Mouse (Mus musculus) lung, adult 2 months (tissue): ENCODE results near the gene Taar6.

ENCODE experiments used
- CTCF ChIP-seq: fragments of 200-500 bp; IDR thresholded peaks from 2 replicates; pipeline ENCODE4 v1.5.1; 2011; ENCODE audit warnings: mild to moderate bottlenecking, low read length, control low read depth; ENCODE audit not compliant: insufficient read depth
- POLR2A ChIP-seq: fragments of 200-500 bp; IDR thresholded peaks from 2 replicates; pipeline ENCODE4 v1.6.1; 2011; ENCODE audit warnings: low read depth, mild to moderate bottlenecking, control low read depth, low read length, borderline replicate concordance; ENCODE audit errors: extremely low read depth

DNA sequence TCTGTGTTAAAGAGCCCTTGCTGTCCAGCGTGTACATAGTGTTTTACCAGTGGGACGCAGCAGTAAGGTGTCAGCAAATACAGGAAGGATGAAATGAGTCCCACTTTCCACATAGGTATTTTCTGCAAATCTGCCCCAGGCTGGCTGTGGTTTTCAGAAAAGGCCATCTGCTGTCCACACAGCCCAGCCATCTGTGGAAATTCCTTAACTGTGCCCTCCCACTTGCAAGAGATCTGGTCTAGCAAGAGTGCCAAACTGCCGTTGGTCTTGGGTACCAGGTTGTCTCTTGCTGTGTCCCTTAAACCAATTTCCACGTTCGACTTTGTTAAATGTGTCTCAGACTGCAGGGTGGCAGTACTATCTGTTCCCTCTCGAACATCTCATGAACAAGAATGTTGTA is 33.7 kb downstream of the Taar6 start:
- TF ChIP-seq CTCF (no peak), POLR2A (no peak)
